Mouse (Mus musculus) liver, adult 2 months (tissue): ENCODE data around the gene Scn3a.

Source experiments
- CTCF ChIP-seq: fragments of 200-500 bp; IDR thresholded peaks from 2 replicates; pipeline ENCODE4 v1.5.1; 2011; ENCODE audit warnings: low read depth, low read length, control low read depth
- POLR2A ChIP-seq: fragments of 200-500 bp; IDR thresholded peaks from 2 replicates; pipeline ENCODE4 v1.6.1; 2011; ENCODE audit warnings: low read length, control low read depth; ENCODE audit not compliant: insufficient read depth; ENCODE audit errors: extremely low read depth

DNA sequence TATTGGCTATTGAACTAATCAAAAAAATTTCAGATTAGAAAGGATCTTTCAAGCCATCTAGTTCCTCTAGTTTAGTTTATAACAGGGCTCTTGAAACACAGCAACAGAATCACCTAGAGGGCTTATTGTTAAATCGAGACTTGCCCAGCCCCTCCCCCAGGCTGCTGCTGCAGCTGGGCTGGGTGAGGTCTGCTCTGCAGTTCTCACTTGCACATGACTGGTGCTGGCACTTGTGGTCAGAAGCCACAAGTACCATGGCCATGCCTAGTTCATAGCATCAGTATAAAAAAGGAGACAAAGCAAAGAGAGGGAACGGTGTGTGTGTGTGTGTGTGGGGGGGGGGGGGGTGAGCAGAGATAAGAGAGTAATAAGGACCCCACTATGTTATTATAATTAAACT is 15.7 kb downstream of the Scn3a start:
- TF ChIP-seq CTCF (no peak), POLR2A (no peak)
